Mouse (Mus musculus) heart, postnatal 0 days (tissue): ENCODE data around the gene Zfp385b. TPM values are rescaled to one million over a fixed set of nuclear protein-coding genes. Genes with fewer than 3 reads are reported as not detected.
A peak's percentile ranks its signal among the peaks of the same experiment; 100 is the strongest.

ENCODE experiments used
- ATAC-seq: fragments of 200-750 bp; cut with Nextera tagmentation; 2 replicates; pipeline ENCODE4 v1.8.0; 2017; ENCODE audit warnings: low read depth, moderate number of reproducible peaks, moderate library complexity; ENCODE audit not compliant: insufficient read depth
- DNase-seq: peaks from one replicate; pipeline ENCODE4 v3.0.0-alpha.2; 2016; ENCODE audit warnings: low spot score
- H3K27ac ChIP-seq: fragments of 300-500 bp; sonication (generic); 2 replicates; pipeline ENCODE4 v1.5.1; 2014; ENCODE audit warnings: low read depth, mild to moderate bottlenecking
- H3K27me3 ChIP-seq: fragments of 300-500 bp; sonication (generic); 2 replicates; pipeline ENCODE4 v1.6.1; 2014; ENCODE audit warnings: low read length, mixed read lengths; ENCODE audit not compliant: control insufficient read depth, insufficient read depth
- H3K36me3 ChIP-seq: fragments of 300-500 bp; sonication (generic); replicated peaks from 2 replicates; pipeline ENCODE4 v1.6.1; 2014; ENCODE audit warnings: low read length, mixed read lengths; ENCODE audit not compliant: control insufficient read depth, insufficient read depth
- H3K4me1 ChIP-seq: fragments of 300-500 bp; sonication (generic); 2 replicates; pipeline ENCODE4 v1.6.1; 2014; ENCODE audit warnings: antibody characterized with exemption; ENCODE audit not compliant: control insufficient read depth, insufficient read depth
- H3K4me2 ChIP-seq: fragments of 300-500 bp; sonication (generic); 2 replicates; pipeline ENCODE4 v1.6.1; 2014; ENCODE audit warnings: low read depth, mild to moderate bottlenecking, low read length, moderate library complexity
- H3K4me3 ChIP-seq: fragments of 300-500 bp; sonication (generic); 2 replicates; pipeline ENCODE4 v1.5.1; 2014; ENCODE audit warnings: low read depth, low read length
- H3K9ac ChIP-seq: fragments of 300-500 bp; sonication (generic); replicated peaks from 2 replicates; pipeline ENCODE4 v1.6.1; 2014; ENCODE audit warnings: low read depth, low read length, mixed read lengths
- H3K9me3 ChIP-seq: fragments of 300-500 bp; sonication (generic); replicated peaks from 2 replicates; pipeline ENCODE4 v1.6.1; 2016; ENCODE audit warnings: low read length; ENCODE audit not compliant: control insufficient read depth
- CTCF ChIP-seq: IDR thresholded peaks from 2 replicates; pipeline ENCODE4 v1.5.1; 2016; ENCODE audit warnings: antibody characterized with exemption, control low read depth, low read depth
- EP300 ChIP-seq: IDR thresholded peaks from 2 replicates; pipeline ENCODE4 v1.6.1; 2016; ENCODE audit warnings: antibody characterized with exemption, low read depth
- WGBS: fragments of 180-500 bp; shearing (Covaris S2); extraction: QIAGEN DNeasy Blood & Tissue Kit; methylation state at CpG from one replicate; pipeline ENCODE4 v1.1.7; 2014; 5-methylcytosine and 5-hydroxymethylcytosine counted together
- polyA plus RNA-seq: library from polyadenylated mRNA; unstranded; fragments of >200 nt; fragmentation: Nextera tagmentation; extraction: Ambion mirVana; gene quantifications from 2 replicates; pipeline ENCODE4 v1.2.1, GENCODE M21; 2015
- total RNA-seq: library from RNA; depleted of rRNA; stranded (reverse); fragments of >200 nt; gene quantifications from 2 replicates; pipeline ENCODE4 v1.2.3, GENCODE M21; 2014; ENCODE audit warnings: low replicate concordance

The Zfp385b gene
- total and polyA plus RNA-seq, 2 experiments from 2014 or later: 1.8 to 4.2 TPM

GRCm38 (mm10) chr2:77536556-77536955 lies 282.9 kb downstream of the Zfp385b start:
- Histone ChIP-seq H3K4me1 (no peaks in the 10 kb centered on the region), H3K9me3 (no peaks in the 10 kb centered on the region), H3K27ac (no peak overlapping the region), H3K9ac (no peak overlapping the region), H3K4me3 (no peak overlapping the region), H3K4me2 (no peak overlapping the region), H3K36me3 (no peaks in the 10 kb centered on the region), H3K27me3 (no peaks in the 10 kb centered on the region)
- TF ChIP-seq CTCF: no peak
- TF ChIP-seq EP300: no peak
- ATAC-seq (no peak), DNase-seq (no peak)
- WGBS: 79% methylated on average over 3 of the region's 3 CpGs

GRCm38 (mm10) chr2:77528079-77528752 lies 291.2 kb downstream of the Zfp385b start:
- no peaks in the 10 kb centered on the region for H3K9me3 ChIP-seq
- H3K9ac ChIP-seq: no peak overlapping the region
- 48% methylated on average over 7 of the region's 7 CpGs for WGBS
- H3K4me1 ChIP-seq: peaks cover 19% of the 10 kb centered on the region
- H3K27me3 ChIP-seq: no peaks in the 10 kb centered on the region
- DNase-seq (no peak), ATAC-seq (no peak; the same call in 1 of the 2 replicates)
- peak overlapping the region; percentile 50 for H3K27ac ChIP-seq
- no peak overlapping the region for H3K4me2 ChIP-seq
- TF ChIP-seq EP300 (no peak), CTCF (no peak)
- H3K36me3 ChIP-seq: no peaks in the 10 kb centered on the region
- no peak overlapping the region for H3K4me3 ChIP-seq

- no peaks in the 10 kb centered on the region for H3K9me3 ChIP-seq
- no peak overlapping the region for H3K4me3 ChIP-seq
- H3K27ac ChIP-seq: peak overlapping the region; percentile 50
- ATAC-seq (no peak), DNase-seq (peak; percentile 20)
- 31% methylated on average over 6 of the region's 6 CpGs for WGBS
- no peak for TF ChIP-seq EP300
- TF ChIP-seq CTCF: no peak
- H3K4me2 ChIP-seq: no peak overlapping the region
- H3K27me3 ChIP-seq: no peaks in the 10 kb centered on the region
- H3K36me3 ChIP-seq: no peaks in the 10 kb centered on the region
- H3K9ac ChIP-seq: no peak overlapping the region
- peaks cover 19% of the 10 kb centered on the region for H3K4me1 ChIP-seq
Measured at GRCm38 (mm10) chr2:77527616-77528015, 291.8 kb downstream of the Zfp385b start.

- H3K9me3 ChIP-seq: no peaks in the 10 kb centered on the region
- no peak for TF ChIP-seq CTCF
- TF ChIP-seq EP300: no peak
- WGBS: 11% methylated on average over 4 of the region's 4 CpGs
- H3K9ac ChIP-seq: no peak overlapping the region
- no peak overlapping the region for H3K4me3 ChIP-seq
- H3K36me3 ChIP-seq: no peaks in the 10 kb centered on the region
- no peaks in the 10 kb centered on the region for H3K27me3 ChIP-seq
- ATAC-seq (peak; percentile 57; the same call in 1 of the 2 replicates), DNase-seq (no peak)
- peaks cover 19% of the 10 kb centered on the region for H3K4me1 ChIP-seq
- H3K4me2 ChIP-seq: no peak overlapping the region
- no peak overlapping the region for H3K27ac ChIP-seq
Measured at GRCm38 (mm10) chr2:77526803-77527202, 292.6 kb downstream of the Zfp385b start.

- Histone ChIP-seq H3K4me1 (peaks cover 19% of the 10 kb centered on the region), H3K9ac (no peak overlapping the region), H3K9me3 (no peaks in the 10 kb centered on the region), H3K27ac (no peak overlapping the region), H3K27me3 (no peaks in the 10 kb centered on the region), H3K4me2 (no peak overlapping the region), H3K4me3 (no peak overlapping the region), H3K36me3 (no peaks in the 10 kb centered on the region)
- peak; percentile 63 for ATAC-seq
- TF ChIP-seq CTCF: no peak
- no peak for TF ChIP-seq EP300
- DNase-seq: no peak
- 22% methylated on average over 5 of the region's 5 CpGs for WGBS
Measured at GRCm38 (mm10) chr2:77526301-77526700, 293.1 kb downstream of the Zfp385b start.

- TF ChIP-seq EP300 (no peak), CTCF (no peak)
- no peak for ATAC-seq
- H3K9ac ChIP-seq: no peak overlapping the region
- H3K27me3 ChIP-seq: no peaks in the 10 kb centered on the region
- H3K9me3 ChIP-seq: no peaks in the 10 kb centered on the region
- no peak overlapping the region for H3K4me2 ChIP-seq
- H3K36me3 ChIP-seq: no peaks in the 10 kb centered on the region
- DNase-seq: no peak
- no peak overlapping the region for H3K4me3 ChIP-seq
- no peak overlapping the region for H3K27ac ChIP-seq
- peaks cover 12% of the 10 kb centered on the region for H3K4me1 ChIP-seq
- 33% methylated on average over 4 of the region's 4 CpGs for WGBS
Measured at GRCm38 (mm10) chr2:77522223-77522622, 297.2 kb downstream of the Zfp385b start.
